Mouse (Mus musculus) right cerebral cortex, postnatal 4 days (tissue): ENCODE data around the gene Tcl1b5.

Experiments used
- DNase-seq: peaks from one replicate; pipeline ENCODE4 v3.0.0-alpha.2; 2022

The Tcl1b5 gene

GRCm38 (mm10) chr12:105209231-105209630 is 33.1 kb downstream of the Tcl1b5 start:
- no peak for DNase-seq

- DNase-seq = no peak
Observed at GRCm38 (mm10) chr12:105217101-105217760, 41.1 kb downstream of the Tcl1b5 start.

- no peak for DNase-seq
Observed at GRCm38 (mm10) chr12:105222601-105223319, 46.6 kb downstream of the Tcl1b5 start, which contains the start of gene Tcl1. TSS of gene Tcl1 (minus strand) at chr12:105222793.

- DNase-seq = no peak
Observed at GRCm38 (mm10) chr12:105224621-105225320, 48.6 kb downstream of the Tcl1b5 start.
